Mouse (Mus musculus) layer of hippocampus, postnatal 14 days (tissue): Measurements from ENCODE around the gene Glyat. TPM values are rescaled to one million over a fixed set of nuclear protein-coding genes. Genes with fewer than 3 reads are reported as not detected.
"Not testable (repeated sequence)": the region's sequence is repeated elsewhere in the genome, so short reads cannot be mapped to it uniquely, and the experiment has no call there.

Source experiments
- DNase-seq, 2 experiments: peaks; one replicate each; pipeline ENCODE4 v3.0.0; 2021 to 2022; ENCODE audit warnings: low spot score in 2 of 2, mixed read lengths in 1 of 2
- long read RNA-seq, 2 experiments: library from polyadenylated mRNA; stranded (forward); transcript quantifications; one replicate each; pipeline ENCODE4 v2.0.0; 2021
- total RNA-seq, 2 experiments: library from RNA; stranded (reverse); gene quantifications; 2 replicates each; pipeline ENCODE4 v1.2.3; 2021

The Glyat gene
- total RNA-seq: under 1 TPM; 0.21 to 0.24 TPM
- long read RNA-seq, experiment 1: 0 reads
- long read RNA-seq, experiment 2: 0 reads

GRCm38 (mm10) chr19:12633176-12633575 is at the start of gene Glyat:
Glyat (plus strand) TSS chr19:12633308.
- no peak for DNase-seq

GRCm38 (mm10) chr19:12585310-12585709 is 47.8 kb upstream of the Glyat start:
- DNase-seq: no peak

GRCm38 (mm10) chr19:12591908-12592307 is 41.2 kb upstream of the Glyat start:
- peak; percentile 61 to 73 for DNase-seq

GRCm38 (mm10) chr19:12595135-12595529 is 38.0 kb upstream of the Glyat start:
- no peak for DNase-seq

- DNase-seq: peak; percentile 48 to 57
These were observed 37.4 kb upstream of the Glyat start for GRCm38 (mm10) chr19:12595530-12596289.

- peak in 1 of 2 experiments; percentile 19 for DNase-seq
These were observed 36.6 kb upstream of the Glyat start for GRCm38 (mm10) chr19:12596290-12597072.

GRCm38 (mm10) chr19:12597073-12597405 is 36.1 kb upstream of the Glyat start:
- no peak for DNase-seq

GRCm38 (mm10) chr19:12598674-12599073 is 34.4 kb upstream of the Glyat start:
- no peak for DNase-seq

GRCm38 (mm10) chr19:12599674-12600073 is 33.4 kb upstream of the Glyat start, which contains the start of gene Gm4952:
Gm4952 (plus strand) TSS chr19:12599974.
- no peak for DNase-seq

GRCm38 (mm10) chr19:12600684-12601480 is 32.2 kb upstream of the Glyat start:
- no peak for DNase-seq

- no peak for DNase-seq
These were observed 24.8 kb upstream of the Glyat start for GRCm38 (mm10) chr19:12608336-12608735.

GRCm38 (mm10) chr19:12613646-12614045 is 19.5 kb upstream of the Glyat start:
- DNase-seq: no peak

- DNase-seq: no peak
These were observed 1.2 kb downstream of the Glyat start for GRCm38 (mm10) chr19:12634259-12634658.

- no peak for DNase-seq
These were observed 1.9 kb downstream of the Glyat start for GRCm38 (mm10) chr19:12634963-12635362.

GRCm38 (mm10) chr19:12636863-12637262 is 3.8 kb downstream of the Glyat start:
- no peak for DNase-seq

GRCm38 (mm10) chr19:12638049-12638448 is 4.9 kb downstream of the Glyat start:
- DNase-seq: no peak

GRCm38 (mm10) chr19:12649511-12649910 is 16.4 kb downstream of the Glyat start:
- no peak for DNase-seq

GRCm38 (mm10) chr19:12666156-12666555 is 33.0 kb downstream of the Glyat start:
- DNase-seq: no peak

GRCm38 (mm10) chr19:12668601-12669000 is 35.5 kb downstream of the Glyat start:
- not testable (repeated sequence) for DNase-seq

GRCm38 (mm10) chr19:12670139-12670538 is 37.0 kb downstream of the Glyat start, which contains the start of gene Olfr1442:
Olfr1442 (plus strand) TSS chr19:12670439.
- no peak for DNase-seq

GRCm38 (mm10) chr19:12671051-12671450 is 37.9 kb downstream of the Glyat start:
- DNase-seq: no peak
